Mouse (Mus musculus): ENCODE results near the gene Syt17.

DNA sequence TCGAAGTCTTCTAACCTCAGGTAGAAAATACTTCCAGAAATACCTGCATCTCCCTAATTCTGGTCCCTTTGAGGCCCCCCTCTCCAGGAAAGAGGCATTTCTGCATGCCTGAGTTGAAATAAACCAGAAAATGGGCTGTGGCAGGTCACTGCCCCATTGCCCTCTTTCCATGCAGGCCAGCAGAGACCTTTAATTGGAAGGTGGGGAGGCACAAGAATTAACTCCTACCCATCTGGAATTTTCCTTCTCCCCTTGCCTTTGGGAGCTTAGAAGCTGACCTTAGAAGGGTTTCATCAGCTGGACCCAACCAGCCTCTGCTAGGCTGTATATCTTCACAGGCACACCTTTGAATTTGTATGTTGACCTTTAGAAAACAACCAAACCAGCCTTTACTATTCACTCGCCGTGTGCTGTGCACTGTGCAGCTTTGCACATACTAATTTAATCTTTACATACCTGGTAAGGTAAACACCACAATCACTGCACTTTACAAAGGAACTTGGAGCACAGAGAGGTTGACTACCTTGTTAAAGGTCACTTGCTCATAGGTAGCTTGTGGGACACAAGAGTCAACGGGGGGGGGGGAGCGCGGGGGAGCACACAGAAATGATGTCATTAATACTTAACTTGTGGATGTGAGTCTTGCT is 84.3 kb downstream of the Syt17 start:
- TF ChIP-seq CTCF (IDR thresholded peaks at IDR 0.05; ENCODE audit: insufficient read depth, low read depth, low read length) (no peak), POLR2A (IDR thresholded peaks at IDR 0.05; ENCODE audit: insufficient read depth, low read depth, low read length) (no peak)
